Mouse (Mus musculus): ENCODE measurements around the gene Itpr1. TPM values are rescaled to one million over a fixed set of nuclear protein-coding genes. Genes with fewer than 3 reads are reported as not detected.

The Itpr1 gene
- polyA plus RNA-seq, 1 experiment from 2014 or later = 6.5 TPM

GRCm38 (mm10) chr6:108577056-108577455 lies 364.2 kb downstream of the Itpr1 start:
- Histone ChIP-seq H3K36me3 (replicated peaks; ENCODE audit: control insufficient read depth, insufficient read depth, low read depth, low read length) (no peaks in the 10 kb centered on the region), H3K9me3 (replicated peaks; ENCODE audit: control insufficient read depth, low read length) (no peaks in the 10 kb centered on the region), H3K27me3 (ENCODE audit: control insufficient read depth, insufficient read depth, low read length) (no peaks in the 10 kb centered on the region), H3K27ac (replicated peaks; ENCODE audit: low read depth, low read length) (no peak overlapping the region), H3K9ac (replicated peaks; ENCODE audit: low read length) (no peak overlapping the region), H3K4me3 (ENCODE audit: low read depth, low read length) (no peak overlapping the region), H3K4me2 (ENCODE audit: low read depth, low read length) (no peak overlapping the region), H3K4me1 (ENCODE audit: control insufficient read depth, insufficient read depth, low read length) (no peaks in the 10 kb centered on the region)
- WGBS = 87% methylated on average over 6 of the region's 6 CpGs
- no peak for DNase-seq (ENCODE audit: low spot score)
- no peak for ATAC-seq (replicated peaks; ENCODE audit: insufficient number of reproducible peaks, low FRiP score, low TSS enrichment, low read depth)

GRCm38 (mm10) chr6:108588426-108588825 lies 375.5 kb downstream of the Itpr1 start:
- no peak for DNase-seq (ENCODE audit: low spot score)
- Histone ChIP-seq H3K9me3 (replicated peaks; ENCODE audit: control insufficient read depth, low read length) (no peaks in the 10 kb centered on the region), H3K4me3 (ENCODE audit: low read depth, low read length) (no peak overlapping the region), H3K27ac (replicated peaks; ENCODE audit: low read depth, low read length) (no peak overlapping the region), H3K9ac (replicated peaks; ENCODE audit: low read length) (no peak overlapping the region), H3K4me1 (ENCODE audit: control insufficient read depth, insufficient read depth, low read length) (no peaks in the 10 kb centered on the region), H3K36me3 (replicated peaks; ENCODE audit: control insufficient read depth, insufficient read depth, low read depth, low read length) (no peaks in the 10 kb centered on the region), H3K4me2 (ENCODE audit: low read depth, low read length) (no peak overlapping the region), H3K27me3 (ENCODE audit: control insufficient read depth, insufficient read depth, low read length) (no peaks in the 10 kb centered on the region)
- no peak for ATAC-seq (replicated peaks; ENCODE audit: insufficient number of reproducible peaks, low FRiP score, low TSS enrichment, low read depth)
- 82% methylated on average over 3 of the region's 3 CpGs for WGBS

- H3K4me1 ChIP-seq (ENCODE audit: control insufficient read depth, insufficient read depth, low read length) = no peaks in the 10 kb centered on the region
- 77% methylated on average over 8 of the region's 8 CpGs for WGBS
- no peak for ATAC-seq (replicated peaks; ENCODE audit: insufficient number of reproducible peaks, low FRiP score, low TSS enrichment, low read depth)
- no peaks in the 10 kb centered on the region for H3K36me3 ChIP-seq (replicated peaks; ENCODE audit: control insufficient read depth, insufficient read depth, low read depth, low read length)
- H3K4me3 ChIP-seq (ENCODE audit: low read depth, low read length) = no peak overlapping the region
- H3K9ac ChIP-seq (replicated peaks; ENCODE audit: low read length) = no peak overlapping the region
- no peaks in the 10 kb centered on the region for H3K9me3 ChIP-seq (replicated peaks; ENCODE audit: control insufficient read depth, low read length)
- DNase-seq (ENCODE audit: low spot score) = no peak
- no peaks in the 10 kb centered on the region for H3K27me3 ChIP-seq (ENCODE audit: control insufficient read depth, insufficient read depth, low read length)
- H3K4me2 ChIP-seq (ENCODE audit: low read depth, low read length) = no peak overlapping the region
- no peak overlapping the region for H3K27ac ChIP-seq (replicated peaks; ENCODE audit: low read depth, low read length)
Measured at GRCm38 (mm10) chr6:108592227-108592626, 379.3 kb downstream of the Itpr1 start.

- Histone ChIP-seq H3K9me3 (replicated peaks; ENCODE audit: control insufficient read depth, low read length) (no peaks in the 10 kb centered on the region), H3K36me3 (replicated peaks; ENCODE audit: control insufficient read depth, insufficient read depth, low read depth, low read length) (no peaks in the 10 kb centered on the region), H3K4me1 (ENCODE audit: control insufficient read depth, insufficient read depth, low read length) (no peaks in the 10 kb centered on the region), H3K4me3 (ENCODE audit: low read depth, low read length) (no peak overlapping the region), H3K27me3 (ENCODE audit: control insufficient read depth, insufficient read depth, low read length) (no peaks in the 10 kb centered on the region), H3K27ac (replicated peaks; ENCODE audit: low read depth, low read length) (no peak overlapping the region), H3K9ac (replicated peaks; ENCODE audit: low read length) (no peak overlapping the region), H3K4me2 (ENCODE audit: low read depth, low read length) (no peak overlapping the region)
- DNase-seq (ENCODE audit: low spot score) = no peak
- no peak for ATAC-seq (replicated peaks; ENCODE audit: insufficient number of reproducible peaks, low FRiP score, low TSS enrichment, low read depth)
- WGBS = 83% methylated on average over 6 of the region's 6 CpGs
Measured at GRCm38 (mm10) chr6:108592636-108593035, 379.7 kb downstream of the Itpr1 start.

- Histone ChIP-seq H3K4me1 (ENCODE audit: control insufficient read depth, insufficient read depth, low read length) (no peaks in the 10 kb centered on the region), H3K9me3 (replicated peaks; ENCODE audit: control insufficient read depth, low read length) (no peaks in the 10 kb centered on the region), H3K4me2 (ENCODE audit: low read depth, low read length) (no peak overlapping the region), H3K9ac (replicated peaks; ENCODE audit: low read length) (no peak overlapping the region), H3K27ac (replicated peaks; ENCODE audit: low read depth, low read length) (no peak overlapping the region), H3K4me3 (ENCODE audit: low read depth, low read length) (no peak overlapping the region), H3K36me3 (replicated peaks; ENCODE audit: control insufficient read depth, insufficient read depth, low read depth, low read length) (no peaks in the 10 kb centered on the region), H3K27me3 (ENCODE audit: control insufficient read depth, insufficient read depth, low read length) (no peaks in the 10 kb centered on the region)
- WGBS = 76% methylated on average over 5 of the region's 5 CpGs
- ATAC-seq (replicated peaks; ENCODE audit: insufficient number of reproducible peaks, low FRiP score, low TSS enrichment, low read depth) (no peak), DNase-seq (ENCODE audit: low spot score) (no peak)
Measured at GRCm38 (mm10) chr6:108594171-108594841, 381.4 kb downstream of the Itpr1 start.

- Histone ChIP-seq H3K4me1 (ENCODE audit: control insufficient read depth, insufficient read depth, low read length) (no peaks in the 10 kb centered on the region), H3K4me2 (ENCODE audit: low read depth, low read length) (no peak overlapping the region), H3K36me3 (replicated peaks; ENCODE audit: control insufficient read depth, insufficient read depth, low read depth, low read length) (no peaks in the 10 kb centered on the region), H3K27me3 (ENCODE audit: control insufficient read depth, insufficient read depth, low read length) (no peaks in the 10 kb centered on the region), H3K9me3 (replicated peaks; ENCODE audit: control insufficient read depth, low read length) (no peaks in the 10 kb centered on the region), H3K9ac (replicated peaks; ENCODE audit: low read length) (no peak overlapping the region), H3K27ac (replicated peaks; ENCODE audit: low read depth, low read length) (no peak overlapping the region), H3K4me3 (ENCODE audit: low read depth, low read length) (no peak overlapping the region)
- DNase-seq (ENCODE audit: low spot score) (no peak), ATAC-seq (replicated peaks; ENCODE audit: insufficient number of reproducible peaks, low FRiP score, low TSS enrichment, low read depth) (no peak)
- 84% methylated on average over 4 of the region's 4 CpGs for WGBS
Measured at GRCm38 (mm10) chr6:108598691-108599090, 385.8 kb downstream of the Itpr1 start.

- Histone ChIP-seq H3K9ac (replicated peaks; ENCODE audit: low read length) (no peak overlapping the region), H3K27ac (replicated peaks; ENCODE audit: low read depth, low read length) (no peak overlapping the region), H3K36me3 (replicated peaks; ENCODE audit: control insufficient read depth, insufficient read depth, low read depth, low read length) (no peaks in the 10 kb centered on the region), H3K4me2 (ENCODE audit: low read depth, low read length) (no peak overlapping the region), H3K4me1 (ENCODE audit: control insufficient read depth, insufficient read depth, low read length) (no peaks in the 10 kb centered on the region), H3K27me3 (ENCODE audit: control insufficient read depth, insufficient read depth, low read length) (no peaks in the 10 kb centered on the region), H3K4me3 (ENCODE audit: low read depth, low read length) (no peak overlapping the region), H3K9me3 (replicated peaks; ENCODE audit: control insufficient read depth, low read length) (no peaks in the 10 kb centered on the region)
- DNase-seq (ENCODE audit: low spot score) = no peak
- no peak for ATAC-seq (replicated peaks; ENCODE audit: insufficient number of reproducible peaks, low FRiP score, low TSS enrichment, low read depth)
- WGBS = 82% methylated on average over 2 of the region's 2 CpGs
Measured at GRCm38 (mm10) chr6:108599317-108599716, 386.4 kb downstream of the Itpr1 start.

Measured in embryonic facial prominence, embryonic 11.5 days (tissue).